Mouse (Mus musculus): ENCODE measurements around the gene Gm30083.

The Gm30083 gene

GRCm38 (mm10) chr14:33959341-33959740, 55.6 kb downstream of the Gm30083 start:
- DNase-seq (ENCODE audit: low read depth, low spot score): peak; percentile 9

GRCm38 (mm10) chr14:33958841-33959240, 56.1 kb downstream of the Gm30083 start:
- no peak for DNase-seq (ENCODE audit: low read depth, low spot score)

GRCm38 (mm10) chr14:33958186-33958585, 56.8 kb downstream of the Gm30083 start:
- no peak for DNase-seq (ENCODE audit: low read depth, low spot score)

- DNase-seq (ENCODE audit: low read depth, low spot score): no peak
These were observed 58.9 kb downstream of the Gm30083 start for GRCm38 (mm10) chr14:33956055-33956454.

- DNase-seq (ENCODE audit: low read depth, low spot score): no peak
These were observed 61.2 kb downstream of the Gm30083 start, which contains the start of gene Rbp3 for GRCm38 (mm10) chr14:33953761-33954160. Gene Rbp3 (plus strand): TSS chr14:33954003.

- no peak for DNase-seq (ENCODE audit: low read depth, low spot score)
These were observed 62.6 kb downstream of the Gm30083 start for GRCm38 (mm10) chr14:33952233-33952981.

- no peak for DNase-seq (ENCODE audit: low read depth, low spot score)
These were observed 68.9 kb downstream of the Gm30083 start for GRCm38 (mm10) chr14:33946125-33946524.

- DNase-seq (ENCODE audit: low read depth, low spot score): no peak
These were observed 72.8 kb downstream of the Gm30083 start for GRCm38 (mm10) chr14:33942222-33942621.

- DNase-seq (ENCODE audit: low read depth, low spot score): no peak
These were observed 74.2 kb downstream of the Gm30083 start, which contains the start of gene Gdf2 for GRCm38 (mm10) chr14:33940739-33941138. Gene Gdf2 (plus strand): TSS chr14:33941039.

- DNase-seq (ENCODE audit: low read depth, low spot score): peak; percentile 7
These were observed 75.9 kb downstream of the Gm30083 start for GRCm38 (mm10) chr14:33939117-33939516.

All from CD4-positive, CD25-positive, alpha-beta regulatory T cell, adult 2 months (primary cell).